Mouse (Mus musculus) kidney, embryonic 14.5 days (tissue): ENCODE data around the gene Tfdp1. TPM values are rescaled to one million over a fixed set of nuclear protein-coding genes. Genes with fewer than 3 reads are reported as not detected.

Experiments
- ATAC-seq: fragments of 200-750 bp; cut with Nextera tagmentation; 2 replicates; pipeline ENCODE4 v1.8.0; 2017; ENCODE audit warnings: moderate number of reproducible peaks, mild to moderate bottlenecking, moderate TSS enrichment, moderate library complexity; ENCODE audit not compliant: low FRiP score, low TSS enrichment
- H3K27ac ChIP-seq: fragments of 300-500 bp; sonication (generic); 2 replicates; pipeline ENCODE4 v1.5.1; 2014; ENCODE audit warnings: low read depth, mild to moderate bottlenecking, low read length, moderate library complexity, mixed read lengths
- H3K27me3 ChIP-seq: fragments of 300-500 bp; sonication (generic); 2 replicates; pipeline ENCODE4 v1.6.1; 2014; ENCODE audit warnings: mild to moderate bottlenecking, low read length; ENCODE audit not compliant: control insufficient read depth, insufficient read depth
- H3K36me3 ChIP-seq: fragments of 300-500 bp; sonication (generic); 2 replicates; pipeline ENCODE4 v1.6.1; 2014; ENCODE audit warnings: low read length, mixed read lengths; ENCODE audit not compliant: control insufficient read depth, insufficient read depth
- H3K4me1 ChIP-seq: fragments of 300-500 bp; sonication (generic); 2 replicates; pipeline ENCODE4 v1.6.1; 2014; ENCODE audit warnings: low read length, mixed read lengths; ENCODE audit not compliant: control insufficient read depth, insufficient read depth
- H3K4me2 ChIP-seq: fragments of 300-500 bp; sonication (generic); replicated peaks from 2 replicates; pipeline ENCODE4 v1.6.1; 2014; ENCODE audit warnings: low read depth, mild to moderate bottlenecking, low read length
- H3K4me3 ChIP-seq: fragments of 300-500 bp; sonication (generic); 2 replicates; pipeline ENCODE4 v1.5.1; 2014; ENCODE audit warnings: mild to moderate bottlenecking, low read length
- H3K9ac ChIP-seq: fragments of 300-500 bp; sonication (generic); 2 replicates; pipeline ENCODE4 v1.6.1; 2014; ENCODE audit warnings: low read depth, mild to moderate bottlenecking, low read length, moderate library complexity
- H3K9me3 ChIP-seq: fragments of 300-500 bp; sonication (generic); 2 replicates; pipeline ENCODE4 v1.6.1; 2016; ENCODE audit warnings: low read length; ENCODE audit not compliant: control insufficient read depth
- WGBS: fragments of 180-500 bp; shearing (Covaris S2); extraction: QIAGEN DNeasy Blood & Tissue Kit; methylation state at CpG from one replicate; pipeline ENCODE4 v1.1.7; 2014; 5-methylcytosine and 5-hydroxymethylcytosine counted together
- polyA plus RNA-seq: library from polyadenylated mRNA; unstranded; fragments of >200 nt; fragmentation: Nextera tagmentation; extraction: Ambion mirVana; gene quantifications from 2 replicates; pipeline ENCODE4 v1.2.1, GENCODE M21; 2014

Gene Tfdp1
- polyA plus RNA-seq, 1 experiment from 2014 or later, result 201 TPM

DNA sequence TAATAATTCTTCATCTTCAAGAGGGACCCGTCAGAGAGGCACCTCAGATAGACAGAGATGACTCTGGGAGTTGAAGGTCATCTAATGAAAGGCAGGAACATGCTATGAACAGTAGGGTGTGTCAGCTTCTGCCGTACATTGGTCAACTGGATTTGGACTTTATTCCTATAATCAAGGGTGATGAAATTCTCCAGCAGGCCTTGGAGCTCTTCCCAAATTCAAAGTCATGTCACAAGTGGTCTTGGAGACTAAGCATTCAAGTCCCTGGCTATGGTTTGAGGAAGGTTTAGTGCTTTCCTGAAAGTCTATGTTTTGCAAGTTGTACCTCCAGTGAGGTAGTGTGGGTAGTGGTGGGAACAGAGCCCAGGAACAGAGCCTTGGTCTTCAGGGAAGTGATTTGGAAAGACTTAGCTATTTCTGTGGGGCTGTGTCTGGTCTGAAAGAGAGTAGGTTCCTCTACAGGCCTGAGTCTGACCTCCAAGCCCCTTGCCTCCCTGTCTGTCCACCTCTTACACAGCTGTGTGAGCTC is 80.6 kb downstream of the Tfdp1 start:
- H3K9me3 ChIP-seq, result no peaks in the 10 kb centered on the region
- no peaks in the 10 kb centered on the region for H3K27me3 ChIP-seq
- H3K4me1 ChIP-seq, result no peaks in the 10 kb centered on the region
- no peaks in the 10 kb centered on the region for H3K36me3 ChIP-seq
- no peak overlapping the region for H3K27ac ChIP-seq
- WGBS, result 76% methylated on average over 2 of the region's 2 CpGs
- H3K4me3 ChIP-seq, result no peak overlapping the region
- no peak overlapping the region for H3K4me2 ChIP-seq
- H3K9ac ChIP-seq, result no peak overlapping the region
- no peak for ATAC-seq

DNA sequence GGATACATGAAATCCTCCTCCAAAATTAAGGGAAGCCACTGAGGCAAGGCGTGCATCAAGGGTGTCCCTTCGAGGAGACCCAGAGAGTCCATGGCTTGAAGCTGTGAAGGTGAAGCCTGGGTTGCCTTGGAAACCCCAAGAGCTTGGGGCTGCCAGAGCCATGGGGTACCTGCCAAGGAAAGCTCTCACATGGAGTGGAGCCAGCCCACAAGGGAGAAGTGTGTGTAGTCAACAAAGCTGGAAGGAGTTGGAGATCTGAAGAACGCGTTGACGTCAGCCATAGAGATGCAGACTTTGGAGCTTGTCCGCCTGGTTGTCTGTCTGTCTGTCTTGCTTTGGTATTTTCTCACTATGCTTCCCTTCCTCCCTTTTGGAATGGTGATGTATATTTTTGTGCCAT is 82.4 kb downstream of the Tfdp1 start:
- ATAC-seq, result no peak
- H3K27me3 ChIP-seq, result no peaks in the 10 kb centered on the region
- H3K4me3 ChIP-seq, result no peak overlapping the region
- H3K36me3 ChIP-seq, result no peaks in the 10 kb centered on the region
- H3K27ac ChIP-seq, result no peak overlapping the region
- no peaks in the 10 kb centered on the region for H3K9me3 ChIP-seq
- H3K4me2 ChIP-seq, result no peak overlapping the region
- WGBS, result 94% methylated on average over 6 of the region's 6 CpGs
- no peak overlapping the region for H3K9ac ChIP-seq
- H3K4me1 ChIP-seq, result no peaks in the 10 kb centered on the region

DNA sequence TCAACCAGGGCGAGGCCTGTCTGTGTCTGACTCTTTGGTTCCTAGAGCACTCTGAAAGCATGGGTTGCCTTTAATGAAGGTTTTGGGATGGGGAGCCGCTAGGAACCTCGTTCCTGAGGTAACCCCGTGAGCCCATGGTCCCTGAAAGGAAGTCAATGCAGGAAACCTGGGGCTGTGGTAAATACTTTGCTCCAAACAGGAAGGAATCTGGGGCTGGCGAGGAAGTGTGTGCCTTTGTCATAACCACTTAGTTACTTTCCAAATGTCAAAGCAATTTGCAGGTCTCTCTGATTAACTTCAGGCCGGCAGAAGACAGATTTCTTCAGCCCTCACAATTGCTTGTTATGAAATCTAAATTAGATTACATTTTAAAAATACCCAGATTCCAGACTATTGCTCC is 88.8 kb downstream of the Tfdp1 start:
- 73% methylated on average over 6 of the region's 6 CpGs for WGBS
- no peak for ATAC-seq
- Histone ChIP-seq H3K9me3 (no peaks in the 10 kb centered on the region), H3K36me3 (no peaks in the 10 kb centered on the region), H3K4me2 (no peak overlapping the region), H3K27ac (no peak overlapping the region), H3K27me3 (no peaks in the 10 kb centered on the region), H3K4me1 (no peaks in the 10 kb centered on the region), H3K4me3 (no peak overlapping the region), H3K9ac (no peak overlapping the region)

Other genes with a start within 250 kb of the Tfdp1 start
- 36.2 and 50.3 TPM in 2 replicates for gene Pcid2, start 233.3 kb upstream of the Tfdp1 start, polyA plus RNA-seq
- gene Cul4a, start 233.1 kb upstream of the Tfdp1 start, polyA plus RNA-seq, result 60.3 and 110 TPM in 2 replicates
- 225 and 306 TPM in 2 replicates for gene Lamp1, start 179.6 kb upstream of the Tfdp1 start, polyA plus RNA-seq
- gene Grtp1, start 138.1 kb upstream of the Tfdp1 start, polyA plus RNA-seq, result 19.7 and 20.3 TPM in 2 replicates
- gene Adprhl1, start 84.6 kb upstream of the Tfdp1 start, polyA plus RNA-seq, result not detected in 2 replicates
- 17.4 and 26.4 TPM in 2 replicates for gene Dcun1d2, start 50.6 kb upstream of the Tfdp1 start, polyA plus RNA-seq
- 28.4 and 40.5 TPM in 2 replicates for gene Tmco3, start 50.6 kb upstream of the Tfdp1 start, polyA plus RNA-seq
- not detected in 2 replicates for gene Atp4b, start 58.1 kb downstream of the Tfdp1 start, polyA plus RNA-seq
- gene Grk1, start 66.3 kb downstream of the Tfdp1 start, polyA plus RNA-seq, result not detected in 2 replicates
- gene Tmem255b, start 96.4 kb downstream of the Tfdp1 start, polyA plus RNA-seq, result 0.57 TPM in 1 of 2 replicates, not detected in the other
- 12.0 and 18.7 TPM in 2 replicates for gene Gas6, start 155.7 kb downstream of the Tfdp1 start, polyA plus RNA-seq
- gene 1700029H14Rik, start 223.7 kb downstream of the Tfdp1 start, polyA plus RNA-seq, result not detected in 2 replicates